Mouse (Mus musculus) bone marrow macrophage, adult 2 months (primary cell): Measurements from ENCODE around the gene Adcy10.

ENCODE experiments used
- CTCF ChIP-seq: IDR thresholded peaks from 2 replicates; pipeline ENCODE4 v1.5.1; 2012; ENCODE audit warnings: low read depth, mild to moderate bottlenecking, low read length, moderate library complexity
- POLR2A ChIP-seq: IDR thresholded peaks from 2 replicates; pipeline ENCODE4 v1.6.1; 2012; ENCODE audit warnings: mild to moderate bottlenecking, low read depth, low read length, borderline replicate concordance

DNA sequence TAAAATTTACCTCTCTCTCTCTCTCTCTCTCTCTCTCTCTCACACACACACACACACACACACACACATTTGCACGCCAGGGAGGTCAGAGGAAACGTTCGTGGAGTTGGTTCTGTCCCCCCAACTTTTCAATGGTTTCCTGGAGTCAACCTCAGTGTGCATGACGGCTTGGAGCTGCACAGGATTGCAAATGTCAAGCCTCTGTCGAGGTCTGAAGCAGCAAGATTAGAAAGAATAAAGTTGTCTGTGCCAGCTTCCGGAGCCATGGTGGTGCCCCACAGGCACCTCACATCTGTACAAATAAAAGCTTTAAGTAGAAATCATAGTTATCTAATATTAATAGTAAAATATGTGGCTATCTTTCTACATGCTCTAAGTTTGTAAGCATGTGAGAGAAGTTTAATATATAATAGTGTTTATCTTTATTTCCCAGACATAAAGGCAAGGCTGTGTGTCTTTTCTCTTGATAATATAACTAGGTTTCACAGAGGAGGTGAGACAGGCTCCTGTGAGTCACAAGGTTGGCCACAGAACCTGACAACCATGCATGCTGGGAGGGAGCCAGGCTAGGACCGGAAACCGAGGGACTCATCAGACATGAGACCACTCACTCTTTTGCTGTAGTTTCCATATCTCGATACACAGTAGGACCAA lies 91.6 kb downstream of the Adcy10 start:
- no peak for TF ChIP-seq CTCF
- no peak for TF ChIP-seq POLR2A
